Mouse (Mus musculus) intestine, embryonic 15.5 days (tissue): Measurements from ENCODE around the gene Pfkfb4. TPM values are rescaled to one million over a fixed set of nuclear protein-coding genes. Genes with fewer than 3 reads are reported as not detected.

Experiments
- ATAC-seq: fragments of 200-750 bp; cut with Nextera tagmentation; 2 replicates; pipeline ENCODE4 v1.8.0; 2017; ENCODE audit warnings: moderate TSS enrichment, moderate library complexity
- H3K27ac ChIP-seq: fragments of 300-500 bp; sonication (generic); 2 replicates; pipeline ENCODE4 v1.5.1; 2015; ENCODE audit warnings: mild to moderate bottlenecking, inconsistent platforms
- H3K27me3 ChIP-seq: fragments of 300-500 bp; sonication (generic); replicated peaks from 2 replicates; pipeline ENCODE4 v1.6.1; 2015; ENCODE audit warnings: inconsistent platforms
- H3K36me3 ChIP-seq: fragments of 300-500 bp; sonication (generic); 2 replicates; pipeline ENCODE4 v1.6.1; 2015; ENCODE audit warnings: inconsistent platforms
- H3K4me1 ChIP-seq: fragments of 300-500 bp; sonication (generic); replicated peaks from 2 replicates; pipeline ENCODE4 v1.6.1; 2015; ENCODE audit warnings: inconsistent platforms
- H3K4me2 ChIP-seq: fragments of 300-500 bp; sonication (generic); replicated peaks from 2 replicates; pipeline ENCODE4 v1.6.1; 2015; ENCODE audit warnings: mild to moderate bottlenecking, inconsistent platforms
- H3K4me3 ChIP-seq: fragments of 300-500 bp; sonication (generic); replicated peaks from 2 replicates; pipeline ENCODE4 v1.5.1; 2015; ENCODE audit warnings: inconsistent platforms
- H3K9ac ChIP-seq: fragments of 300-500 bp; sonication (generic); 2 replicates; pipeline ENCODE4 v1.6.1; 2015; ENCODE audit warnings: inconsistent platforms
- H3K9me3 ChIP-seq: fragments of 300-500 bp; sonication (generic); 2 replicates; pipeline ENCODE4 v1.6.1; 2016; ENCODE audit warnings: inconsistent platforms
- WGBS: fragments of 180-500 bp; shearing (Covaris S2); methylation state at CpG from one replicate; pipeline ENCODE4 v1.1.7; 2015; 5-methylcytosine and 5-hydroxymethylcytosine counted together
- polyA plus RNA-seq: library from polyadenylated mRNA; unstranded; fragments of >200 nt; fragmentation: Nextera tagmentation; extraction: Ambion mirVana; gene quantifications from 2 replicates; pipeline ENCODE4 v1.2.1, GENCODE M21; 2015

Pfkfb4 gene
- polyA plus RNA-seq, 1 experiment from 2014 or later, result 11.5 TPM

GRCm38 (mm10) chr9:109040216-109040615 is 48.6 kb downstream of the Pfkfb4 start:
- no peaks in the 10 kb centered on the region for H3K9me3 ChIP-seq
- peak overlapping the region; percentile 78 for H3K4me2 ChIP-seq
- H3K9ac ChIP-seq, result 0 out of 2 replicates have a peak overlapping the region, but pooled peaks have one; percentile 10
- peak overlapping the region; percentile 78 for H3K27ac ChIP-seq
- no peak overlapping the region for H3K4me3 ChIP-seq
- peak; percentile 1; the same call in 1 of the 2 replicates for ATAC-seq
- no peaks in the 10 kb centered on the region for H3K36me3 ChIP-seq
- 61% methylated on average over 8 of the region's 8 CpGs for WGBS
- H3K4me1 ChIP-seq, result peaks cover 28% of the 10 kb centered on the region
- H3K27me3 ChIP-seq, result no peaks in the 10 kb centered on the region

- H3K27me3 ChIP-seq, result no peaks in the 10 kb centered on the region
- H3K4me2 ChIP-seq, result peak overlapping the region; percentile 78
- peak; percentile 81 for ATAC-seq
- no peak overlapping the region for H3K4me3 ChIP-seq
- peak overlapping the region; percentile 36; the same call in 1 of the 2 replicates for H3K9ac ChIP-seq
- WGBS, result 53% methylated on average over 6 of the region's 6 CpGs
- no peaks in the 10 kb centered on the region for H3K9me3 ChIP-seq
- peak overlapping the region; percentile 78 for H3K27ac ChIP-seq
- H3K4me1 ChIP-seq, result peaks cover 28% of the 10 kb centered on the region
- no peaks in the 10 kb centered on the region for H3K36me3 ChIP-seq
These were observed 49.3 kb downstream of the Pfkfb4 start for GRCm38 (mm10) chr9:109040906-109041305.

- peak overlapping the region; percentile 23; the same call in 1 of the 2 replicates for H3K9ac ChIP-seq
- 55% methylated on average over 7 of the region's 7 CpGs for WGBS
These were observed 49.8 kb downstream of the Pfkfb4 start for GRCm38 (mm10) chr9:109041351-109041750.

GRCm38 (mm10) chr9:109046306-109046705 is 54.7 kb downstream of the Pfkfb4 start:
- no peak overlapping the region for H3K4me2 ChIP-seq
- WGBS, result 34% methylated on average over 5 of the region's 5 CpGs
- no peak overlapping the region for H3K9ac ChIP-seq
- peaks cover 2% of the 10 kb centered on the region for H3K4me1 ChIP-seq
- no peak; the same call in 1 of the 2 replicates for ATAC-seq
- no peaks in the 10 kb centered on the region for H3K9me3 ChIP-seq
- no peaks in the 10 kb centered on the region for H3K36me3 ChIP-seq
- H3K27me3 ChIP-seq, result no peaks in the 10 kb centered on the region
- H3K27ac ChIP-seq, result no peak overlapping the region
- no peak overlapping the region for H3K4me3 ChIP-seq

More at GRCm38 (mm10) chr9:109041351-109041750, 49.8 kb downstream of the Pfkfb4 start:
- Histone ChIP-seq H3K36me3 (no peaks in the 10 kb centered on the region), H3K27me3 (no peaks in the 10 kb centered on the region), H3K4me1 (peaks cover 28% of the 10 kb centered on the region), H3K4me2 (peak overlapping the region; percentile 78), H3K27ac (peak overlapping the region; percentile 78), H3K9me3 (no peaks in the 10 kb centered on the region), H3K4me3 (no peak overlapping the region)
- peak; percentile 2; the same call in 1 of the 2 replicates for ATAC-seq

DNA sequence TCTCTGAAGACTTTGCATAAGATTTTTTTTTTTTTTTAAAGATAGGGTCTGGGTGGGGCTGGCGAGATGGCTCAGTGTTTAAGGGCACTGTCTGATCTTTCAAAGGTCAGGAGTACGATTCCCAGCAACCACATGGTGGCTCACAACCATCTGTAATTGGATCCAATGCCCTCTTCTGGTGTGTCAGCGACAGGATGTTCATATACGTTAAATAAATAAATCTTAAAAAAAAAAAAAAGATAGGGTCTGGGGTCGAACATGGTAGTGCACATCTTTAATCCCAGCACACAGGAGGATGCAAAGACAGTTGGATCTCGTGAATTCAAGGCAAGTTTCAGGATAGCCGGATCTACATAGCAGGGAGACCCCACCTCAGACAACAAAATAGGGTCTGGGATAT is 57.7 kb downstream of the Pfkfb4 start:
- Histone ChIP-seq H3K4me3 (no peak overlapping the region), H3K27ac (no peak overlapping the region), H3K9ac (no peak overlapping the region), H3K36me3 (no peaks in the 10 kb centered on the region), H3K9me3 (no peaks in the 10 kb centered on the region), H3K4me2 (no peak overlapping the region), H3K27me3 (no peaks in the 10 kb centered on the region), H3K4me1 (peaks cover 2% of the 10 kb centered on the region; the same call in 1 of the 2 replicates)
- WGBS, result 69% methylated on average over 7 of the region's 7 CpGs
- no peak for ATAC-seq

DNA sequence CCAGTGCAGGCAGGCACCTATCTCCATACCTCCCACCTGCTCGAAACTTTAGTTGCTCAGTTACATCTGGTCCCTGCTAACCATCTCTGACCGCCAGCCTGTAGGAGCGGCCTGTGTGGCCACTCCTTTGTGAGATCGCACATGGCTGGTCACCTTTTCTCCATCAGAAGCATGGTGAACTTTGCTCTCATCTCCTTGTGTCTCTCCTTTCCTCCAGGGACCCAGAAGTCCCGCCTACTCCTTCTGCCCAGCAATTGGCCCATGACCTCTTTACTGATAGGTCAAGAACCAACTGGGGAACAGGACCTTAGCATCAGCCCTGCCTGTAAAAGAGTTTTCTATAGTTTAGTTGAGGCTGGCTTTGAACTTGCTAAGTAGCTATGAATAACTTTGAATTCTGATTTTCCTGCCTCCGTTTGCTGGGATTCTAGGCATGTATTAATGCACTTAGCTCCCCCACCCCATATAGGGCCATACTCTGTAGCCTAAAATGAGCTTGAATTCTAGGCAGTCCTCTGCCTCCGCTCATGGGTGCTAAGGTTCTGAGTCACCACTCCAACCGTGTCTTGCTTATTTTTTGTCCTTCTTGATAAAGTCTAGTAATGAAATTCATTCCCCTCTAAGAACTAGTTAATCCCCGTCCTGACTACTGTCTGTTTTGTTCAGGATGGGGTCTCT is 58.6 kb downstream of the Pfkfb4 start:
- H3K9ac ChIP-seq, result no peak overlapping the region
- ATAC-seq, result no peak
- WGBS, result 73% methylated on average over 9 of the region's 9 CpGs
- H3K4me2 ChIP-seq, result no peak overlapping the region
- no peaks in the 10 kb centered on the region for H3K36me3 ChIP-seq
- peaks cover 4% of the 10 kb centered on the region for H3K4me1 ChIP-seq
- H3K27ac ChIP-seq, result no peak overlapping the region
- H3K4me3 ChIP-seq, result no peak overlapping the region
- H3K9me3 ChIP-seq, result no peaks in the 10 kb centered on the region
- H3K27me3 ChIP-seq, result no peaks in the 10 kb centered on the region

DNA sequence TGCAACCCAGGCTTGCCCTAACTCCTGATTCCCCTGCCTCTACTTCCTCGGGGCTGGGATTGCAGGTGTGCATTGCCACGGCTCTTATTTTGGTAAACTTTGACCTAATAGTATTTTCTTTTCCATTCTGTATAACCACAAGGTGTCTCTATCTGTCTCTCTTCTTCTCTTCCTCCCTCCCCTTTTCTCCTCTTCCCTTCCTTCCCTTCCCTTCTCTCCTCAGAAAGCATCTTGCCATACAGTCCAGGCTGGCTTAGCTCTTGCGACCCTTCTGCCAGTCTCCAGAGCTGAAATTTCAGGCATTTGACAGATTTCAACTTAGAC is 59.1 kb downstream of the Pfkfb4 start:
- Histone ChIP-seq H3K4me1 (peaks cover 4% of the 10 kb centered on the region), H3K9me3 (no peaks in the 10 kb centered on the region), H3K27me3 (no peaks in the 10 kb centered on the region), H3K9ac (no peak overlapping the region), H3K36me3 (no peaks in the 10 kb centered on the region), H3K4me3 (no peak overlapping the region), H3K27ac (no peak overlapping the region), H3K4me2 (no peak overlapping the region)
- 71% methylated on average over 3 of the region's 3 CpGs for WGBS
- no peak for ATAC-seq

DNA sequence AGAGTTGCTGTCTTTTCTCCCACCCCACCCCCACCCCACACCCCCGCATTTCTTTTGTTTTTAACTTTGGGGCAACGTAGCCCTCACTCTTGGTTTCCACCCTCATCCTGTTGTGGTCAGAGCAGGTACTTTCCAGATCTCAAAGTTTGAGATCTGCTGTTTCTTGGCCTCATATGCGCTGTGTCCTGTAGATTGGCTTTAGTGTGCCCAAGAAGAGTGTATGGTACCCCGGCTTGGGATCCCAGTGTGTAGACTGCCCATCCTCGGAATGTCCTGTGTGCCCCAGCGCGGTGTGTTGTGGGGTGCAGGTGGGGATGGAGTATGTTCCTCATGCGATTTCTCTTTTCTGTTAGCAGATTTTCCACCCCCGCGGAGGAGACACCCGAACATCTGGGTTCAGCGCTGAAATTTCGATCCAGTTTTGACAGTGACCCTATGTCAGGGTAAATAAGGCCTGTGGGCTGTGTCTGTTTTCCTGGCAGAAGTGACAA is 59.5 kb downstream of the Pfkfb4 start:
- no peak for ATAC-seq
- H3K9me3 ChIP-seq, result no peaks in the 10 kb centered on the region
- H3K4me3 ChIP-seq, result no peak overlapping the region
- 88% methylated on average over 13 of the region's 13 CpGs for WGBS
- H3K27me3 ChIP-seq, result no peaks in the 10 kb centered on the region
- peaks cover 4% of the 10 kb centered on the region for H3K4me1 ChIP-seq
- no peaks in the 10 kb centered on the region for H3K36me3 ChIP-seq
- no peak overlapping the region for H3K27ac ChIP-seq
- no peak overlapping the region for H3K4me2 ChIP-seq
- H3K9ac ChIP-seq, result no peak overlapping the region

- Histone ChIP-seq H3K4me2 (no peak overlapping the region), H3K9me3 (no peaks in the 10 kb centered on the region), H3K27me3 (no peaks in the 10 kb centered on the region), H3K9ac (no peak overlapping the region), H3K4me3 (no peak overlapping the region), H3K4me1 (peaks cover 4% of the 10 kb centered on the region), H3K36me3 (peaks cover 5% of the 10 kb centered on the region), H3K27ac (no peak overlapping the region)
- WGBS, result 87% methylated on average over 10 of the region's 10 CpGs
- no peak for ATAC-seq
These were observed 60.3 kb downstream of the Pfkfb4 start for GRCm38 (mm10) chr9:109051651-109052489.

DNA sequence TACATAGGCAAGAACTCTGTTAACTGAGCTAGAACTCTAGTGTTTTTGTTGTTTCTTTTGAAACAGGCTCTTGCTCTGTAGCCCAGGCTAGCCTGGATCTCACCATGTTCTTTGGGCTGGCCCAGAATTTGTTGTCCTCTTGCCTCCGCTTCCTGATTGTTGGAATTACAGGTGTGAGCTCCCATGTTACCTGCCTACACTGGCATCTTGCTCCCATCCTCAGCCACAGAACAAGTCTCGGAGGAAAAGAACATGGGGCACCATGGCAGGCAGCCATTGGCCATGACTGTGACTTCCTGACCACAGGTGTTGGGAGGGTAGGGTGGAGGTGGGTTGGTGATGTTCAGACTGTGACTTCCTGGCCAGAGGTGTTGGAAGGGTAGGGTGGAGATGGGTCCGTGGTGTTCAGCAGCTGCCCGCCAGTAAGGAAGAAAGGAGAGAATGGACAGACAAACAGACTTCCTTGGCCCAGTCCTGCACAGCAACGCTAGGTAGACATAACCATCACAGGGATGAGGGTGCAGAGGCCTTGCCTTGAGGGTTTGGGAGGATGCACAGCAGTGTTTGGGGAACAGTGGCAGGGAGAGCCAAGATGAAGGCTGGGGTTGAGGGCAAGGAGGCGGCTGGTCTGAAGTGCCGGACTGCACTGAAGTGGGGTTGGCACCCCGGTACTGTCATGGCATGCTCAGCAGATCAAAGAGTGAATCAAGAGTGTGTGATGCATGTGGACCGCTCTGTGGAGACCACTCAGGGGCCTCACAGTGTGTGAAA is 61.1 kb downstream of the Pfkfb4 start:
- no peak overlapping the region for H3K4me3 ChIP-seq
- peaks cover 12% of the 10 kb centered on the region for H3K36me3 ChIP-seq
- no peaks in the 10 kb centered on the region for H3K27me3 ChIP-seq
- ATAC-seq, result no peak
- 90% methylated on average over 9 of the region's 9 CpGs for WGBS
- peaks cover 4% of the 10 kb centered on the region for H3K4me1 ChIP-seq
- no peak overlapping the region for H3K27ac ChIP-seq
- H3K9ac ChIP-seq, result no peak overlapping the region
- H3K4me2 ChIP-seq, result no peak overlapping the region
- no peaks in the 10 kb centered on the region for H3K9me3 ChIP-seq

DNA sequence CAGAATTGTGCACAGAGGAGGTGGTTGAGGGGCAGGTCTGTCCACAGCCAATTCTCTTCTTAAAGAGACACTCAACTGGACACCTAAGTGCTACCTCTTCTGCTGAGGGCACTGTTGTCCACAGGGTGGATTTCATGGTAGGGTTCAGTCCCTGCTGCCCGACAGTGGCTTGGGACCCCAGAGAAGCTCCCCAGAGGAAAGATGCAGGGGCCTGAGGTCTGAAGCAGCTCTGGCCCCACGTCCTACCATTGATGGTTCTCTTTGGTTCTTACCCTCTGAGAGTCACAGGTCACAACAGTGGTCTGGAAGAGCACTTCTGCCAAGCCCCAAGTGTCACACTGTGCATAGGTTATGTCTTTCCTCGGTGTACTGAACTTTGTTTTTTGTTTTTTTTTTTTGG is 61.8 kb downstream of the Pfkfb4 start:
- no peaks in the 10 kb centered on the region for H3K9me3 ChIP-seq
- H3K36me3 ChIP-seq, result peaks cover 19% of the 10 kb centered on the region
- no peak overlapping the region for H3K9ac ChIP-seq
- no peaks in the 10 kb centered on the region for H3K27me3 ChIP-seq
- peaks cover 4% of the 10 kb centered on the region for H3K4me1 ChIP-seq
- no peak for ATAC-seq
- WGBS, result 76% methylated on average over 3 of the region's 3 CpGs
- no peak overlapping the region for H3K27ac ChIP-seq
- H3K4me2 ChIP-seq, result no peak overlapping the region
- no peak overlapping the region for H3K4me3 ChIP-seq

GRCm38 (mm10) chr9:109053851-109054250 is 62.3 kb downstream of the Pfkfb4 start:
- no peak for ATAC-seq
- Histone ChIP-seq H3K36me3 (peaks cover 19% of the 10 kb centered on the region), H3K27me3 (no peaks in the 10 kb centered on the region), H3K9me3 (no peaks in the 10 kb centered on the region), H3K4me2 (no peak overlapping the region), H3K4me1 (peaks cover 9% of the 10 kb centered on the region), H3K9ac (no peak overlapping the region), H3K27ac (no peak overlapping the region), H3K4me3 (no peak overlapping the region)
- WGBS, result 77% methylated on average over 6 of the region's 6 CpGs
